Mouse (Mus musculus): ENCODE data around the gene Zfp82.

- TF ChIP-seq CTCF (conservative IDR thresholded peaks at IDR 0.05; ENCODE audit: low read length) (no peak), NANOG (IDR thresholded peaks at IDR 0.05; ENCODE audit: borderline replicate concordance, low read length) (no peak)
Observed at GRCm38 (mm10) chr7:30023800-30024199, 48.9 kb downstream of the Zfp82 start.
